Comparison of ENCODE assay signal across 8 mouse cellular contexts in genomic region chr19:43675525-43676400, GRCm38 (mm10). TPM values are rescaled to one million over a fixed set of nuclear protein-coding genes. Genes with fewer than 3 reads are reported as not detected.
A peak's percentile ranks its signal among the peaks of the same experiment; 100 is the strongest.
DNase-seq lines count a peak whose midpoint lies in the region; ATAC-seq and TF ChIP-seq lines count a peak whose summit lies in the region.

No protein-coding gene starts in this region.

- ATAC-seq in CD4-positive, CD25-positive, alpha-beta regulatory T cell, adult 4 months, result peak; percentile 18
- ATAC-seq in midbrain, postnatal 0 days (ENCODE audit: low FRiP score), result no peak

- WGBS in hindbrain, embryonic 10.5 days, result 3% methylated on average over 43 of the region's 43 CpGs
- WGBS in liver, adult 2 months, result 2% methylated on average over 43 of the region's 43 CpGs
- WGBS in midbrain, postnatal 0 days, result under 1% methylated on average over 43 of the region's 43 CpGs

- no peaks in the 10 kb centered on the region for H3K36me3 ChIP-seq in hindbrain, embryonic 10.5 days
- H3K36me3 ChIP-seq in liver, adult 2 months (ENCODE audit: control insufficient read depth, insufficient read depth, low read length), result no peaks in the 10 kb centered on the region
- no peaks in the 10 kb centered on the region for H3K36me3 ChIP-seq in midbrain, postnatal 0 days (ENCODE audit: insufficient read depth, low read length)

- peak overlapping the region; percentile 89 for H3K4me2 ChIP-seq in midbrain, postnatal 0 days (ENCODE audit: low read depth, low read length, poor library complexity, severe bottlenecking)

- H3K4me3 ChIP-seq in gastrocnemius, adult 2 months, result peak overlapping the region; percentile 91
- H3K4me3 ChIP-seq in brown adipose tissue, adult 24 weeks (ENCODE audit: insufficient read depth, low read depth, low read length), result peak overlapping the region; percentile 70
- peak overlapping the region; percentile 96 for H3K4me3 ChIP-seq in hindbrain, embryonic 10.5 days
- peak overlapping the region; percentile 62 for H3K4me3 ChIP-seq in liver, adult 2 months (ENCODE audit: insufficient read depth, low read depth, low read length)
- H3K4me3 ChIP-seq in midbrain, postnatal 0 days (ENCODE audit: low read depth, low read length), result peak overlapping the region; percentile 87

- no peaks in the 10 kb centered on the region for H3K9me3 ChIP-seq in hindbrain, embryonic 10.5 days
- no peaks in the 10 kb centered on the region for H3K9me3 ChIP-seq in midbrain, postnatal 0 days (ENCODE audit: low read length)

- peak overlapping the region; percentile 78 for H3K9ac ChIP-seq in liver, adult 2 months (ENCODE audit: low read depth, low read length)
- peak overlapping the region; percentile 70 for H3K9ac ChIP-seq in midbrain, postnatal 0 days (replicated peaks; ENCODE audit: low read length, poor library complexity, severe bottlenecking)

- intact Hi-C loops in gastrocnemius, adult 2 months (cut with DNase I), result loop anchor here (1.0 kb wide), 1 partner anchor 14 kb away; the partner anchor contains the start of gene Entpd7
- intact Hi-C loops in gastrocnemius, postnatal 36 days (cut with DNase I), result loop anchor here (2.0 kb wide), 1 partner anchor 13 kb away; the partner anchor contains the start of gene Entpd7

- peaks cover 15% of the 10 kb centered on the region for H3K27me3 ChIP-seq in hindbrain, embryonic 10.5 days (ENCODE audit: insufficient read depth, poor library complexity, severe bottlenecking)
- H3K27me3 ChIP-seq in liver, adult 2 months (ENCODE audit: control insufficient read depth, insufficient read depth, low read length), result no peaks in the 10 kb centered on the region
- H3K27me3 ChIP-seq in midbrain, postnatal 0 days (ENCODE audit: insufficient read depth, low read length), result no peaks in the 10 kb centered on the region

- peaks cover 9% of the 10 kb centered on the region; the same call in 1 of the 2 replicates for H3K79me2 ChIP-seq in liver, adult 2 months (ENCODE audit: control insufficient read depth, insufficient read depth, low read length)

- H3K27ac ChIP-seq in gastrocnemius, adult 2 months, result peak overlapping the region; percentile 99
- H3K27ac ChIP-seq in brown adipose tissue, adult 24 weeks (replicated peaks; ENCODE audit: low read depth, low read length), result peak overlapping the region; percentile 57
- peak overlapping the region; percentile 93 for H3K27ac ChIP-seq in hindbrain, embryonic 10.5 days
- H3K27ac ChIP-seq in liver, adult 2 months (replicated peaks; ENCODE audit: insufficient read depth, low read depth, low read length), result peak overlapping the region; percentile 81
- H3K27ac ChIP-seq in midbrain, postnatal 0 days (ENCODE audit: low read depth, low read length), result peak overlapping the region; percentile 97

- peaks cover 9% of the 10 kb centered on the region; the same call in 1 of the 2 replicates for H3K4me1 ChIP-seq in brown adipose tissue, adult 24 weeks (ENCODE audit: control insufficient read depth, insufficient read depth, insufficient read length, low read length)
- H3K4me1 ChIP-seq in hindbrain, embryonic 10.5 days (replicated peaks), result peaks cover 29% of the 10 kb centered on the region
- peaks cover 7% of the 10 kb centered on the region for H3K4me1 ChIP-seq in liver, adult 2 months (ENCODE audit: control insufficient read depth, insufficient read depth, low read length)
- peaks cover 7% of the 10 kb centered on the region; the same call in 1 of the 2 replicates for H3K4me1 ChIP-seq in midbrain, postnatal 0 days (ENCODE audit: insufficient read depth, low read length)

- DNase-seq in gastrocnemius, adult 2 months, result peak; percentile 45
- no peak for DNase-seq in gastrocnemius, postnatal 36 days
- DNase-seq in hindbrain, embryonic 10.5 days (ENCODE audit: low spot score), result no peak
- DNase-seq in liver, adult 2 months (ENCODE audit: extremely low read depth, low read depth, low spot score), result peak; percentile 50
- peak; percentile 51 for DNase-seq in midbrain, postnatal 0 days (ENCODE audit: low spot score)
- no peak for DNase-seq in ovary, postnatal 36 days (ENCODE audit: low spot score)

- no peak for TF ChIP-seq CTCF in gastrocnemius, adult 2 months (IDR thresholded peaks at IDR 0.05)
- TF ChIP-seq CTCF in liver, adult 2 months (IDR thresholded peaks at IDR 0.05; ENCODE audit: low read depth, low read length), result no peak
- no peak for TF ChIP-seq CTCF in midbrain, postnatal 0 days (IDR thresholded peaks at IDR 0.05)

- TF ChIP-seq POLR2A in liver, adult 2 months (IDR thresholded peaks at IDR 0.05; ENCODE audit: extremely low read depth, insufficient read depth, low read length), result no peak

RNA-seq across cellular contexts. Expression of gene Slc25a28, which starts 1.1 kb away (rescaled TPM):
- 10 to 100 TPM; 21.2 to 28.7 TPM for total RNA-seq in gastrocnemius, adult 2 months (2021)
- total RNA-seq in gastrocnemius, postnatal 36 days (2021), result 10 to 100 TPM; 20.6 to 25.2 TPM
- polyA plus RNA-seq in CD4-positive, CD25-positive, alpha-beta regulatory T cell, adult 4 months (2017; shearing (Covaris generic)), result 10 to 100 TPM in 1 of 2 experiments, 1 to 10 TPM in 1; 9.8 to 12.6 TPM
- 33.1 and 35.6 TPM in 2 replicates for polyA plus RNA-seq in brown adipose tissue, adult 24 weeks (2012; ENCODE audit: insufficient read depth, insufficient read length, missing spikeins)
- polyA plus RNA-seq in hindbrain, embryonic 10.5 days (2016; fragmentation: Nextera tagmentation; extraction: Ambion mirVana), result 9.2 and 12.3 TPM in 2 replicates
- 18.2 and 20.5 TPM in 2 replicates for total RNA-seq in liver, adult 2 months (2014; rRNA removed)
- polyA plus RNA-seq in liver, adult 2 months (2012; rRNA removed), result 33.9 and 43.0 TPM in 2 replicates
- 43.8 and 48.3 TPM in 2 replicates for total RNA-seq in midbrain, postnatal 0 days (2014; rRNA removed)
- polyA plus RNA-seq in midbrain, postnatal 0 days (2015; fragmentation: Nextera tagmentation; extraction: Ambion mirVana), result 15.2 and 15.5 TPM in 2 replicates

RNA-seq across cellular contexts. Expression of gene Entpd7, which starts 13.7 kb away (rescaled TPM):
- 1 to 10 TPM; 1.2 to 1.3 TPM for total RNA-seq in gastrocnemius, adult 2 months (2021)
- 1 to 10 TPM; 1.1 to 1.7 TPM for total RNA-seq in gastrocnemius, postnatal 36 days (2021)
- polyA plus RNA-seq in CD4-positive, CD25-positive, alpha-beta regulatory T cell, adult 4 months (2017; shearing (Covaris generic)), result 1 to 10 TPM; 6.7 to 7.1 TPM
- polyA plus RNA-seq in brown adipose tissue, adult 24 weeks (2012; ENCODE audit: insufficient read depth, insufficient read length, missing spikeins), result 1.7 and 2.0 TPM in 2 replicates
- polyA plus RNA-seq in hindbrain, embryonic 10.5 days (2016; fragmentation: Nextera tagmentation; extraction: Ambion mirVana), result 9.0 and 9.3 TPM in 2 replicates
- 1.5 TPM in 2 replicates for total RNA-seq in liver, adult 2 months (2014; rRNA removed)
- 2.0 TPM in 2 replicates for polyA plus RNA-seq in liver, adult 2 months (2012; rRNA removed)
- total RNA-seq in midbrain, postnatal 0 days (2014; rRNA removed), result 6.9 and 10.0 TPM in 2 replicates
- polyA plus RNA-seq in midbrain, postnatal 0 days (2015; fragmentation: Nextera tagmentation; extraction: Ambion mirVana), result 7.1 and 8.2 TPM in 2 replicates

Comparison
In these comparisons a context has a peak if more than half of its experiments do, and no peak if none do; other contexts are left out.
1. DNase-seq: peak in gastrocnemius, adult 2 months (single experiment), liver, adult 2 months (single experiment) and midbrain, postnatal 0 days (single experiment); none in gastrocnemius, postnatal 36 days (0 of 2), hindbrain, embryonic 10.5 days (single experiment) and ovary, postnatal 36 days (single experiment).
2. Peak in every context shown above with its lines, with median percentiles within 50 percentile points of each other: H3K27ac ChIP-seq and H3K4me3 ChIP-seq.